Mouse (Mus musculus) cerebellum, adult 2 months (tissue): ENCODE results near the gene Inf2.

Experiments used
- CTCF ChIP-seq: fragments of 200-500 bp; IDR thresholded peaks from 2 replicates; pipeline ENCODE4 v1.5.1; 2011; ENCODE audit warnings: low read depth, mild to moderate bottlenecking, control low read depth, low read length, moderate library complexity, borderline replicate concordance; ENCODE audit not compliant: insufficient read depth
- POLR2A ChIP-seq: fragments of 200-500 bp; IDR thresholded peaks from 2 replicates; pipeline ENCODE4 v1.6.1; 2011; ENCODE audit warnings: low read length, control low read depth, borderline replicate concordance; ENCODE audit not compliant: insufficient read depth

GRCm38 (mm10) chr12:112617898-112618380 lies 29.4 kb downstream of the Inf2 start:
- TF ChIP-seq CTCF (peak; percentile 52; the same call in 1 of the 2 replicates), POLR2A (no peak)
